Mouse (Mus musculus) gastrocnemius, adult 2 months (tissue): ENCODE measurements at regions not wholly inside any gene's neighbourhood (a gene's known extent, or its start where the extent isn't known, plus 50 kb on each side); places are given as distances from the start of the nearest gene placed in this dataset.
A peak's percentile ranks its signal among the peaks of the same experiment; 100 is the strongest.
"Not testable (repeated sequence)": the region's sequence is repeated elsewhere in the genome, so short reads cannot be mapped to it uniquely, and the experiment has no call there.

ENCODE experiments used
- DNase-seq: peaks from one replicate; pipeline ENCODE4 v3.0.0; 2022
- H3K27ac ChIP-seq: fragments of 200-600 bp; 2 replicates; pipeline ENCODE4 v1.8.1; 2022; ENCODE audit warnings: mild to moderate bottlenecking
- H3K4me3 ChIP-seq: fragments of 200-600 bp; 2 replicates; pipeline ENCODE4 v1.8.1; 2022; ENCODE audit warnings: mild to moderate bottlenecking, moderate library complexity
- CTCF ChIP-seq: fragments of 200-600 bp; IDR thresholded peaks from 2 replicates; pipeline ENCODE4 v1.8.1; 2022; ENCODE audit warnings: antibody characterized with exemption, mild to moderate bottlenecking, moderate library complexity
- intact Hi-C: fragments of 180-260 bp; cut with DNase I; formaldehyde crosslinking; loops from one replicate; pipeline ENCODE4 v1.15.1; 2025

GRCm38 (mm10) chr10:26544796-26545195 lies 169.0 kb upstream of the L3mbtl3 start:
- no peak for TF ChIP-seq CTCF
- no peak overlapping the region for H3K4me3 ChIP-seq
- intact Hi-C loops: no loop called here
- no peak overlapping the region for H3K27ac ChIP-seq
- DNase-seq: no peak

GRCm38 (mm10) chr10:26556246-26556645 lies 180.5 kb upstream of the L3mbtl3 start:
- Histone ChIP-seq H3K4me3 (no peak overlapping the region), H3K27ac (no peak overlapping the region)
- intact Hi-C loops: no loop called here
- DNase-seq: no peak
- TF ChIP-seq CTCF: no peak

GRCm38 (mm10) chr10:26558118-26558517 lies 182.3 kb upstream of the L3mbtl3 start:
- DNase-seq: no peak
- intact Hi-C loops: no loop called here
- no peak overlapping the region for H3K4me3 ChIP-seq
- TF ChIP-seq CTCF: no peak
- H3K27ac ChIP-seq: no peak overlapping the region

GRCm38 (mm10) chr10:26559323-26559722 lies 183.6 kb upstream of the L3mbtl3 start:
- intact Hi-C loops: no loop called here
- DNase-seq: no peak
- TF ChIP-seq CTCF: no peak
- no peak overlapping the region for H3K4me3 ChIP-seq
- H3K27ac ChIP-seq: no peak overlapping the region

DNA sequence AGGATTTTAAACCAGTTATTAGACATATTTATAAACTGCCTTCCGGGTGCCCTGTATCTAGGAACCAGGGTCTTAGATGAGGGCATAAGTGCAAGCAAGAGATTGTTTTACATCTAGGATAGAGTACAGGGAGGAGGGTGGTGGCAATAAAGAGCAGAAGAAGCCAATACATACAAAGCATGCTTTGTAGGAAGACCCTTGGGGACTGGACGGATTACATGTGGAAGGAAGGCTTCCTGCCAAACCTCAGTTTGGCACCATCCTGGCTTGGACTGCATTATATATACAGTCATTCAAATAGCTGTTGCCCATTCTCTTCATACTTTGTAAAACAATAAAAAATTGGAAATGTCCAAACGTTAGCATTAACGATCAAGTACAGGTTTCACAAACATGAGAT lies 184.7 kb upstream of the L3mbtl3 start:
- no peak for TF ChIP-seq CTCF
- intact Hi-C loops: no loop called here
- no peak for DNase-seq
- Histone ChIP-seq H3K4me3 (no peak overlapping the region), H3K27ac (no peak overlapping the region)

- DNase-seq: peak; percentile 75
- TF ChIP-seq CTCF: no peak
- intact Hi-C loops: no loop called here
- Histone ChIP-seq H3K27ac (no peak overlapping the region), H3K4me3 (peak overlapping the region; percentile 54)
These were observed 188.7 kb upstream of the L3mbtl3 start for GRCm38 (mm10) chr10:26564462-26564861.

- no peak for TF ChIP-seq CTCF
- no peak for DNase-seq
- H3K4me3 ChIP-seq: no peak overlapping the region
- intact Hi-C loops: no loop called here
- H3K27ac ChIP-seq: no peak overlapping the region
These were observed 185.6 kb upstream of the Arhgap18 start for GRCm38 (mm10) chr10:26567613-26568012.

- no peak for TF ChIP-seq CTCF
- intact Hi-C loops: no loop called here
- Histone ChIP-seq H3K27ac (no peak overlapping the region), H3K4me3 (no peak overlapping the region)
- DNase-seq: no peak
These were observed 182.8 kb upstream of the Arhgap18 start for GRCm38 (mm10) chr10:26570468-26570867.

DNA sequence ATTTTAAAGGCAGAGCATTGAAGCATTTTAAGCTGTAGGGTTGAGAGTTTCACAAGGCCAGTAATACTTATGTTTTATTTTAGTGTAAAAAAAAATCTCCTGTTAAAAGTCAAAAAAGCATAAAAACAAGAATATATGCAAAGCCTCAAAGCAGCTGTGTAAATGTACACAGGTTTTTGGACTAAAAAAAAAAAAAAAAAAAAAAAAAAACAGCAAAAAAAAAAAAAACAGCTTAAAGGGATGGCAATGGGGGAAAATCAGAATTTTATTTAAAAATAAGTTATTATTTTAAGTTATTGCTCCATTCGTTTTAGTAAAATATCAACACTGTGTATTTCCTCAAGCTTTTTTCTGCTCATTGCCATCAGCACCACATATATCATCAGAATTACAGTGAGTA lies 181.8 kb upstream of the Arhgap18 start:
- intact Hi-C loops: no loop called here
- Histone ChIP-seq H3K27ac (no peak overlapping the region), H3K4me3 (no peak overlapping the region)
- no peak for TF ChIP-seq CTCF
- no peak for DNase-seq

- intact Hi-C loops: no loop called here
- Histone ChIP-seq H3K27ac (no peak overlapping the region), H3K4me3 (no peak overlapping the region)
- DNase-seq: no peak
- TF ChIP-seq CTCF: no peak
These were observed 177.1 kb upstream of the Arhgap18 start for GRCm38 (mm10) chr10:26576153-26576552.

DNA sequence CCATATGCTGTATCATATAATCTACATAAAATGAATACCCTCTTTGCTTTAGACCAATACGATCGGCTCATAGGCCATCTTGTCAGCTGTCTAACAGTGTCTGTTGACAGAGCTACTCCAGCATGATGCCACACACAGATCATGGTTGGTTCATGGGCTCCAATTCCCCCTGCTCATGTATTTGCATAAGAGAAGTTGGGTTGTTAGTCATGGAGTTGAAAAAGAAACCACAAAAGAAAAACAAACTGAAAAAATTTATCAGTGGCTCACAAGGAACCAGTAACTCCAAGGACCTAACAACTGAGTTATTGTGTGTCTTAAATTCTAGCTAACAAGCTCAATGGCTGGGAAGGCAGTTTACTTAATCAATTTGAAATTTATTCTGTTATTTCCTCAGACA lies 176.1 kb upstream of the Arhgap18 start:
- H3K27ac ChIP-seq: no peak overlapping the region
- no peak for TF ChIP-seq CTCF
- intact Hi-C loops: no loop called here
- H3K4me3 ChIP-seq: no peak overlapping the region
- no peak for DNase-seq

DNA sequence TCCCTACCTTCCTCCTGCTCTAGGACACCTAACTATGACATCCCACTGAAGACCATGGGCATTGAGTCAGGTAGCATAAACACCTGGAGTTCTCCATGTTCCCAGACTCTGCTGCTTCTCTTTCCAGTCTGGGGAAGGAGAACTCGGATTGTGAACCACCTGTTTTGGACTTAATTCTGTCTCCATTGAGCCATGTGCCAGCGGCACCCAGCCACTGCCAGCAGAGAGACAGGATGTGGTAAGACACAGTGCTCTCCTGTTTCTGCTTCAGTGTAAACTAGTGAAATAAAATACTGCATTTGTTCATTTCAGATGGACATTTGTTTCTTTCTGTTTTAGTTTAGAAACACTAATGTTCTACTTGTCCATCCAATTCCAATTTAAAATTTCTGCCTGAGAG lies 168.1 kb upstream of the Arhgap18 start:
- intact Hi-C loops: no loop called here
- DNase-seq: no peak
- no peak for TF ChIP-seq CTCF
- Histone ChIP-seq H3K27ac (no peak overlapping the region), H3K4me3 (no peak overlapping the region)

GRCm38 (mm10) chr10:26607081-26607480 lies 146.1 kb upstream of the Arhgap18 start:
- DNase-seq, H3K4me3 ChIP-seq, intact Hi-C loops, H3K27ac ChIP-seq: not testable (repeated sequence)

GRCm38 (mm10) chr10:26611246-26611645 lies 142.0 kb upstream of the Arhgap18 start:
- DNase-seq: no peak
- Histone ChIP-seq H3K27ac (no peak overlapping the region), H3K4me3 (no peak overlapping the region)
- TF ChIP-seq CTCF: no peak
- intact Hi-C loops: no loop called here
